Mouse (Mus musculus) olfactory bulb, adult 2 months (tissue): Measurements from ENCODE around the gene Perp.

Source experiments
- CTCF ChIP-seq: fragments of 200-500 bp; IDR thresholded peaks from 2 replicates; pipeline ENCODE4 v1.5.1; 2012; ENCODE audit warnings: low read depth, mild to moderate bottlenecking, low read length, moderate library complexity; ENCODE audit not compliant: insufficient read depth
- POLR2A ChIP-seq: fragments of 200-500 bp; IDR thresholded peaks from 2 replicates; pipeline ENCODE4 v1.6.1; 2012; ENCODE audit warnings: mild to moderate bottlenecking, low read depth, low read length, moderate library complexity; ENCODE audit not compliant: insufficient read depth

DNA sequence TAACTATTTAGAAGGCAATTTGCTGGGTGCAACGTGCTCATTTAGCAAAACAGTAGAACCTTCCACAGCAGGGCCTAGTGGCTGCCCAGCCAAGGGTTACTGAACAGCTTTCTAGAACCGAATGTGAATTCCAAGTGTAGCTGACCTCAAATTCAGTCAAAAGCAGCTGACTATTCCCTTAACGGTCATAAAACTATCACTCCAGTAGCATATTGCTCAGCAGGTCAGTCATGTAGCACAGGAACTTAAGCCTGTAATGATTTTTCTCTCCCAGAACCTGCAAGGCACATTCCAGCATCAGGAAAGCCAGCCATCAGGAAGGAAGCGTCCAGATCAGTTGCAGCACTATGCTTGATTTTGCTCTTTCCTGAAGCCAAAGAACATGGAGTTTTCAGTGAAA lies 14.5 kb upstream of the Perp start:
- no peak for TF ChIP-seq POLR2A
- TF ChIP-seq CTCF, result no peak
